Mouse (Mus musculus) brown adipose tissue, adult 24 weeks (tissue): ENCODE data around the gene Cse1l. TPM values are rescaled to one million over a fixed set of nuclear protein-coding genes. Genes with fewer than 3 reads are reported as not detected.

Experiments
- H3K27ac ChIP-seq: fragments of 200-500 bp; replicated peaks from 2 replicates; pipeline ENCODE4 v1.5.1; 2012; ENCODE audit warnings: low read depth, mild to moderate bottlenecking, low read length
- H3K4me1 ChIP-seq: fragments of 200-500 bp; 2 replicates; pipeline ENCODE4 v1.6.1; 2012; ENCODE audit warnings: low read length, mixed read lengths; ENCODE audit not compliant: control insufficient read depth, insufficient read depth, insufficient read length
- H3K4me3 ChIP-seq: fragments of 200-500 bp; 2 replicates; pipeline ENCODE4 v1.5.1; 2012; ENCODE audit warnings: low read depth, mild to moderate bottlenecking, low read length, moderate library complexity; ENCODE audit not compliant: insufficient read depth
- polyA plus RNA-seq: library from polyadenylated mRNA; stranded (reverse); fragments of >200 nt; gene quantifications from 2 replicates; pipeline ENCODE4 v1.2.4, GENCODE M21; 2012; ENCODE audit not compliant: missing spikeins, insufficient read depth, insufficient read length

Cse1l gene
- polyA plus RNA-seq, 1 experiment = 25.0 TPM

DNA sequence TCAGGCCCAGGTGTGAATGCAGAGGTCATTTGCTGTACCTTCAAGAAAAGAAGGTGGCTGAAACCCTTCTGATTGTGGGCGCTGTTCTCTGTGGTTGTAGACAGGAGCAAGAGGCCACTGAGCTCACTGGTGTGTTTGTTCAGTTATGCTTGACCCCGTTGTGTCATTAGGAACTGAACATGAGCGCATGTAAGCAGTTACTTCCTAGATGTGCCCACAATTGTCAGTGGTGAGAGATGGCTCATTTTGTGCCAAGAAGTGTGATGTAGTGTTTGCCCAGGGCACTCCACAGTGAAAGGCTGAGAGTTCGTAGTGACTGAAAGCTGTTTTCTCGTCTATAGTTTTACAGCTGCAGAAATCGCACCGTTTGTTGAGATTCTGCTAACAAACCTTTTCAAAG lies 29.7 kb downstream of the Cse1l start:
- no peak overlapping the region for H3K4me3 ChIP-seq
- no peaks in the 10 kb centered on the region for H3K4me1 ChIP-seq
- no peak overlapping the region for H3K27ac ChIP-seq

DNA sequence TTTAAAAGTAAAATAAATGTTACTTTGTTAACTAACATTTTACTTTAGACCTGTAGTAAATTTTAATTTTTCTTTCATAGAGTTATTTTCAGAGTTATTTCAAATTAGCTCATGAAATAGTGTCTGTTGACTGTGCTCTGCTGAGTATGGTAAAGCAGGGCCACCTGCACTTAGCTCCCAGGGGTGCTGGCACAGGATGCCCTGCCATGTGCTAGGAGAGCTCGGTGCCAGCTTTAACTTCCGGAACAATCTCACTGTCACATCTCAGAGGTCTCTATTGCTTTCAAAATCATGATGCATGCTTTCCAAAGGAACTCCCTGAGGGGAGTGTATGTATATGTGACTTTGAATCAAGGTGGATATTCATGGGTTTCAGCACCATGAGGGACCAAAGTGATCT lies 30.3 kb downstream of the Cse1l start:
- Histone ChIP-seq H3K4me3 (no peak overlapping the region), H3K27ac (no peak overlapping the region), H3K4me1 (no peaks in the 10 kb centered on the region)

DNA sequence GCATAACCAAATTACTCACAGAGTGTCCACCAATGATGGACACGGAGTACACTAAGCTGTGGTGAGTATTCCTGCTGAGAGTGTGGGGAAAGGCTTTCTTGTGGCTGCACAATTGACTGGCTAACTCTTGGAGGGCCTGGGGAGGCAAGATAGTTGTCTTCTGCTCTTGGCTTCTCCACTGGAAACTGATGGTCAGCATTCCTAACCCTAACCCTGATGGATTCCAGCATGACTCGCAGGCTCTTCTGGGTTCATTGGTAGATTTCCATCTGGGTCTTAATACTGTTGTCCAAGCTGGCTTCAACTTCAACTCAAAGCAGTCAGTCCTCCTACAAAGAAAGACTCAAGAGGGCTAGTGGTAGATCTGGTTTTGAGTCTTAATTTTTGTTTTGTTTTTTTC lies 37.3 kb downstream of the Cse1l start:
- no peak overlapping the region for H3K4me3 ChIP-seq
- H3K27ac ChIP-seq = no peak overlapping the region
- no peaks in the 10 kb centered on the region for H3K4me1 ChIP-seq

DNA sequence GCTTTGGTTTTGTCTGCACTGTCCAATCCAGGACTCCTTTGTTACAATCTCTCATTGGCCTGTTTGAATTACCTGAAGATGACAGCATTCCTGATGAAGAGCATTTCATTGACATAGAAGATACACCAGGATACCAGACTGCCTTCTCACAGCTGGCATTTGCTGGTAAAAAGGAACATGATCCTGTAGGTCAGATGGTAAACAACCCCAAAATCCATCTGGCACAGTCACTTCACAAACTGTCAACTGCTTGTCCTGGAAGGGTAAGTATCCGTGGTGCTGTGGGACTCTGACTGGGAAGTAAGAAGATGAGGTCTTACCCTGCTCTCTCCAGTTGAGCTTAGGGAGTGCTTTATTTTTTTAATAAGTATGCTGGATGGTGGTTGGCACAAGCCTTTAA lies 38.5 kb downstream of the Cse1l start:
- Histone ChIP-seq H3K4me3 (no peak overlapping the region), H3K27ac (no peak overlapping the region), H3K4me1 (no peaks in the 10 kb centered on the region)

DNA sequence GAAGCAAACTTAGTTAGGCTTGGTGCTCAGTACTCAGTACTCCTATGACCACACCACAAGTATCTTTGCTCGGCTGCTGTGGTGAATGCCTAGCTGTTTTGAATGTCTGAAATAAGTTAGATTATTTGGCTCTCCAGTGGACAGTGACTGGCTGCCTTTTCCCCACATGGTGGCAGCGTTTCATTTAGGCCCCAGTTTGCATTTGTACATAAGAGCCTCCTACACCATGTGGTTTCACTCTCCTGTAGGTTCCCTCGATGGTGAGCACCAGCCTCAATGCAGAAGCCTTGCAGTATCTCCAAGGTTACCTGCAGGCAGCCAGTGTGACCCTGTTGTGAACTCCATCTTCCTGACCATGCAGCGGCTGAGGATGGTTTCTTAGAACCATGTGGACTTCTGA lies 39.6 kb downstream of the Cse1l start:
- H3K4me3 ChIP-seq = no peak overlapping the region
- H3K4me1 ChIP-seq = no peaks in the 10 kb centered on the region
- no peak overlapping the region for H3K27ac ChIP-seq

DNA sequence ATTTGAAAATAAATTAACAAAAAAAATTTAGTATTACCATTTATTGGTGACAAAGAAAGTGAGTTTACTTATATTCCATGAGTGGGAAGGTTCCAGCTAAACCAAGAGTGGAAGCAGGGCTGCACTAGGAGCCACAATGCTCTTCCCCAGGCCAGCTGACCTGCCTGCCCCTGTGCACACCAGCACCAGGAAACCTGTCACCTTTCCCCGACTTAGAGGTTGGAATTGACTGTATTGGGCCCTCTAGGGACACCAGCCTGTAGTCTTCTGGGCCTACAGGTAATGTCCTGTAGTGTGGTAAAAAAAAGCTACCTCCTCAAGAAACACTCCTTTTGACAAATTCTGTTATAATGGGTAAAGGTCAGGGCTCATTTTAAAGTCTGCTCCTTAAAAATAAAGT lies 42.4 kb downstream of the Cse1l start:
- Histone ChIP-seq H3K4me1 (no peaks in the 10 kb centered on the region), H3K4me3 (no peak overlapping the region), H3K27ac (no peak overlapping the region)

DNA sequence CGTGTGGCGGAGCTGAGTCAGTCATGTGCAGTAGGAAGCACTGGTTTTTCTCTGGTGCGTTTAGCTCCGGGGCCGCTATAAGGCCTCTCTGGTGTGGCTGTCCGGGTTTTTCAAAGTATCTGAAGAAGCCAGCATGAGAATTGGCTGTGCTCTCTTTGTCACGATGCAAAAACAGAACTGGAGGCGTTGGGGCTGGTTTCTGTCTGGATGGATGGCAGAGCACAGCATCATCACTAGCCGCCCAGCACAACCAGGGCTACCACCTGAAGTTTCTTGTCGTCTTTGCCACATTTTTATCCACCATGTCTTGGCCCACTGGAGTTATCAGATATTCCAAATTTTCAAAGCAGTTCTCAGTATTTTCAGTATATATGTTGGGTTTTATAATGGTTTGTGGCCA lies 43.1 kb downstream of the Cse1l start:
- H3K27ac ChIP-seq = no peak overlapping the region
- no peaks in the 10 kb centered on the region for H3K4me1 ChIP-seq
- no peak overlapping the region for H3K4me3 ChIP-seq

DNA sequence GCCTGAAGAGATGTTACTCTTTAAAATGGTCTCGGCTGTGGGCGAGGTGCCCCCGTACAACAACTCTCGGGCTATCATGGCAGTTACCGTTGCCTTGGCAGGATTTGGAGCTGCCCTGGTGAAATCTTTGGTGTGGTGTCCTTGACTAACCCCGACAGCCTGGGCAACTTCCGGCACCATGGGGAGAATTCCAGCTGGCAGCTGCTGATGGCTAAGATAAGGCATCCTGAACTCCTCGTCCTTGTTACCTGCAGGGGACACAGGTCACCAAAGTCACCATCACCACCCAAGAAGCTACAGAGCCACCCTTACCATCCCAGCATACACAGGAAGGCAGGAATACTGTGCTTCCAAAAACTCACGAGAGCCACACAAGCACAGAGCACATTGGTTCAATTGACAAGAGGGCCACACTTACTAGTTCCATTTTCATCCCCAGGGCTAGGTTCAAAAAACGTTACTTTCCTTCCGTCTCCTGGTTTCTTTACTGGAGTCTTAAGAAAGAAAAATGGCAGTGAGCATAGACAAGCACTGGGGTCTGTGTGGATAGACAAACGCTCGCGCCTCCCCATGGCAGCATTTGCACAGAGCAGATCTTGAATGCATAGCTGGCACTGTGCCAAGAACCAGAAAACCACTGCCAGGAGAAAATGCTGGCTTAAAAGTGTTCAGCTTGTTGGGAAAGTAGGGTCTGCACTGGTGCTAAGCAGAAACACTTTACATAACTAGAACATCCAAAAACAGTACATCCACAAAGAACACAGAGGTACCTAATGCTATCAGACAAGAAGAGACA lies 45.2 kb downstream of the Cse1l start:
- no peak overlapping the region for H3K27ac ChIP-seq
- H3K4me3 ChIP-seq = no peak overlapping the region
- no peaks in the 10 kb centered on the region for H3K4me1 ChIP-seq

DNA sequence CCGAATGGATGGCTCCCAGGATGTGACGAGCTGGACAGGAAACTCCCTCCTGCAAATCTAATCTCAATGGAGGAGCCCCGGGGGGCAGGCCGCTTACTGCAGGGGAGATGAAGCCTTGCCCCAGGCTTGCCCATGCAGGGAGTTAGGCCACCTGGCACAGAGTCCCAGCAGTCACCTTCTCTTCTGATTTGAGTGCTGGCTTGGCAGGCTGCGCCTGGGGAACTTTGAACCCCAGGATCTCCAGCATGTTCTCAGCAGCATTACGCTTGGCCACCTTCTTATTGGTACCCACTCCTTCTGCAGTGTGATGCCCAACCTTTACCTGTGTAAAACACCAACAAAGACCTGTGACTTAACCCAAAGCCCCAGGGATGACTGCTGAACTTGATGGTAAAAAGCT lies 46.3 kb downstream of the Cse1l start:
- no peak overlapping the region for H3K27ac ChIP-seq
- H3K4me3 ChIP-seq = no peak overlapping the region
- no peaks in the 10 kb centered on the region for H3K4me1 ChIP-seq

DNA sequence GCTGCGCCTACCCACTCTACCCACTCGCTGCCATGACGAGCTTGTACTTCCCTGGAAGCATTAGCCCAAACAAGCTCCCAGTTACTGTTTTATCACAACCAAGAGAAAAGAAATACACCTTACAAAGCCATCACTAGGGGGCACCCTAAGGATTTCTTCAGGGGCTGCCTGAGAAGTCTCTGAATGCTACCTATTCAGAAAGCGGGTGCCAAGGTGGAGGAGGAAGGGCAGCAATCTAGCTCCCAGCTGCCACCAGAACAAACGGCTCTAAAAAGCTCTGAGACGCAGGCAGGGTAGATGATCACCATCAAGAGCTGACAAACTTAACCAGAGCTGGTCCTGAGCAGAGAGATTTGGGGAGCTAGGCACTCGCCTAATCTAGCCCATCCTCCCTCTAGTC lies 51.0 kb downstream of the Cse1l start:
- H3K4me3 ChIP-seq = no peak overlapping the region
- no peak overlapping the region for H3K27ac ChIP-seq
- peaks cover 3% of the 10 kb centered on the region for H3K4me1 ChIP-seq

DNA sequence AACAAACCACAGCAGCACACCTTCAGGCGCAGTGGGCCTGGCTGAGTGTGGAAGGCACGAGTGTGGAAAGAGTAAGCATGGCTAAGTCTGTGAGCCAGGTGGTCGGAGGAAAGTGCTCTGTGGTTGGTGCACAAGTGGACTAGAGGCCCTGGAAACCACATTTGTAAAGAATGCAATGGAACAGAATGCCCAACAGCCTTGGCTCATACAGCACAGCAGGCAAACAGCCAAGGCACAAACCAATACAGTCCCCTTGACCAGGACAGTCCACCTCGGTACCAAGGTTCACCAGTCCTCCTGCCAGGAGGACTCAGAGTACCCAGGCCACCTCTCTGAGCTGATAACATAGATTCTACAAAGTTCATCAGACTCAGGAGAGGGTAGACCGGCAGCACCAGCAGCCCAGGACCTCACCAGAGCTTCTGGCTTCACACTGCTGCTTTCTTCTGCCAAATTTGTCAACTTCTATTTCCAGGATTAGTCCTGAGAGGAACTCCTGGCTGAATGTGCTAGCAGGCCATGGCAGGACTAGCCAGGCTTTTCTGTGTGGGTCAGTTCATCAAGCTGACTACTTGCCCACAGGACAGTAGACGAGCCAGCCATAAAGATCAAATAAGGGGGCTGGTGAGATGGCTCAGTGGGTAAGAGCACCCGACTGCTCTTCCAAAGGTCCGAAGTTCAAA lies 54.9 kb downstream of the Cse1l start:
- H3K27ac ChIP-seq = no peak overlapping the region
- H3K4me3 ChIP-seq = no peak overlapping the region
- peaks cover 3% of the 10 kb centered on the region for H3K4me1 ChIP-seq

DNA sequence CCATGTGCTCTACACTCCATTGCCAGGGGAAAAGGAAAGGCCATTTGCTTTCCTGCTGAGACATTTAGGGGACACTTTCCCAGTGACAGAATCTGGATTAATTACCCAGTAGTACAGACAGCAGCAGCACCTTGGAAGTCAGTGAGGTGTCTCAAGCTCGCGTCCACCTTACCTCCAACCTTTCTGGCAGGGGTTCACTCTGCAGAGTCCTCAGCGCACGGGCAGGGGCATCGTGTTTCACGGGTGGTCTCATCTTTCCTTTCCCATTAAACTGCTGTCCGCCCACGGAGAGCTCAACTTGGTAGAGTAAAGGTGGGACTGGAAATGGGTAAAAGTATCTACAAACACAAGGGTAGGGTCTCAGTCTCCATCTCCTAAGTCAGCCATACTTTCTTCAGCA lies 57.4 kb downstream of the Cse1l start:
- no peak overlapping the region for H3K4me3 ChIP-seq
- peaks cover 3% of the 10 kb centered on the region for H3K4me1 ChIP-seq
- no peak overlapping the region; the same call in 1 of the 2 replicates for H3K27ac ChIP-seq

DNA sequence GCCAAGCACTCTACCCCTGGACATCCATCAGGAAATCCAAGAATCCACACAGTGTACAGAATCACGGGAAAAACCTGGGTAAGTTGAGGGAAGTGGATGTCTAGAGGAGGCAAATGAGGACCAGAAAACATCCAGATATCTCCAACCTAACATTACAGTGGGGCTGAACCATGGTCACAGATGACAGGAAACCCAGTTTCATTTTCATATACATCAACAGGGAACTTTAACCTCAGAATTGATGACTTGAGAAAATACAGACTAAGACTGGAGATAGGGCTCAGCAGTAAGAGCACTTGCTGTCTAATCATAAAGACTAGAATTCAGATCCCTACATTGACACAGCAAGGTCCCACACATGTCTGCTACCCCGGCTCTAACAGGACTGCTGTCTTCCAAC lies 58.9 kb downstream of the Cse1l start:
- Histone ChIP-seq H3K27ac (no peak overlapping the region), H3K4me1 (peaks cover 3% of the 10 kb centered on the region), H3K4me3 (no peak overlapping the region)

DNA sequence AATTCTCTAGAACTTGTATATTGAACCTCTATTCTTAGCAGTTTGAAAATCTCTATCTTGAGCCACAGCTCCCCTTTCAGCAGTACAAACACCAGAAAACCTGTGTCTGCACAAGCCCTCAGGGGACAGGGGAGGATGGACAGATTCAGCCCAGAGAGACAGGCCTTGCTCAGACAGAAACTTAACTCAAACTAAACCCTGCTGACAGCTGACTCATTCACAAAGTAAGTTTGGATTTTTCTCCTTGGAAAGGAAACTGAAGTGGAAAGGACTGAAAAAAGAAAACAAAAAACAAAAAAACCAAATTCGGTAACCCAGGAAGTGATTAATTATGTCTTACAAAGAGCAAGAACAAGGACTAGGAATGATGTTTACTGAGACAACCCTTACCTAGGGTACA lies 67.3 kb downstream of the Cse1l start:
- peaks cover 24% of the 10 kb centered on the region for H3K4me1 ChIP-seq
- no peak overlapping the region for H3K4me3 ChIP-seq
- no peak overlapping the region for H3K27ac ChIP-seq

DNA sequence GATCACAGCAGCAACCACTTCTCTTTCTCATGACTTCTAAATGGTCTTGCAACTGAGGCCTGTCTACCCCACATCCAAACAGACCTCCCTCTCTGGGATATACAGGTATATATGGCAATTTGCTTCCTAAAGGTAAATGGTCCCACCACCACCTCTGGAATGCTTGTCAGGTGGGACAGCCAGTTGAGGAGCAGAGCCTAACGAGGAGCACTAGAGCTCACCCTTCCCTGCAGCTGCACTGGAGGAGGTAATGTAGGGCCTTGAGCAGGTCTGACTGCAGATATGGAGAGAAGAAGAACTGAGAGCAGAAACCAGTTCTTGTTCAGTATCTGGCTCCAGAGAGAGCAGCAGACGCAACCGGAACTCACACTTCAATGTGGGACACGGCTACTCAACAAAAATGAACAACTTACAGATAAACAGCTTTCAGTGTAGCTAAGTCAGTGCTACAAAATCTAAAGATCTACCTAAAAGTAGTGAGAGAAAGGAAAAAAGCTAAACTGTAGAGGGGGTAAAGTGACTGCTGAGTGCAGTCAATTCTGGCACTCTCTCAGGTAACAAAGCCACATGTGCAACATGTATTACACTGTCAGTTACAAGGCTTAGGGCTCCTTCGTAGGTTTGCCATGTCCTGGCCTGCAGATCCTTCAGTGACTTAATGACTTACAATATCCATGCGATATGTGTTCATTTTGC lies 68.5 kb downstream of the Cse1l start:
- H3K4me1 ChIP-seq = peaks cover 27% of the 10 kb centered on the region
- H3K27ac ChIP-seq = peak overlapping the region; percentile 56
- no peak overlapping the region for H3K4me3 ChIP-seq
